Mouse (Mus musculus) kidney, postnatal 36 days (tissue): Measurements from ENCODE around the gene Wdr17.
"Not testable (repeated sequence)": the region's sequence is repeated elsewhere in the genome, so short reads cannot be mapped to it uniquely, and the experiment has no call there.

Source experiments
- DNase-seq, 2 experiments: peaks; one replicate each; pipeline ENCODE4 v3.0.0; 2021 to 2022; ENCODE audit warnings: mixed read lengths in 2 of 2

Wdr17 gene

GRCm38 (mm10) chr8:54791858-54792698, 94.9 kb downstream of the Wdr17 start:
- DNase-seq = no peak

DNA sequence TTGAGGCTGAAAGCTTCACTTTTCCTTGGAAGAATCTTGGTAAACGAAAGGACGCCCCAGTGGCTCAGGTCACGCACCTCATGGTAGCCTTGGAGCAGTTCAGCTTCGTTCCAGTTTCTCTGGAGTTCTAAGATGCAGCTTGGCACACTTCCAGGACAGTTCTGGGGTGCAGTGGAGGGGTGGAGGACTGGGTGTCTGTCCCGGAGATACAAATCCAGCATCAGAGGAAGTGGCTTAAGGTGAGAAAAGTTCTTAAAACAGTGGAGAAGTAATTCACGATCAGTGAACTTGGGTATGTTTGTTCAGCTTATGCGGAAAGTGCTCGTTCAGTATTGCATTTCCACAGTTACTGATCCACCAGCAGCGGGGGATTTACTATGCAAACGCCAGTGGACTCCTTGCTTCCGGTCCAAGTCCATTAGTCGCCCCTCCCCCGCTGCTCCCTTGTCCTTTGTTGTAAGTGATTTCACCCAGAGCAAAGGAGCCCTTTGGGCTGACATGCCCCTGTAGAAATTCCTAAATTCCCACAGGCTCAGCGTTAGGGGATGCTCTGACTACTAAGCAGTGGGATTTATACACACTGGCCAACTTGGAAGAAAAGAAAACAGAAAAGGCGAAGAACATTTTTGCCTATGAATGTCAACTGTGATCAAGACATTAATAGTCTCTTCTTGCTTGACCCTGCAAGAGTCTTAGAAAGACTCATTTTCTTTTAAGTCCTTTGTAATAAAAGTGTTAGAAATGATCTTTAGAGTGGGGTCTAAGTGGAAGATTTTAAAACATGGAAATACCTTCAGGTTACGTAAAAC, 106.6 kb downstream of the Wdr17 start:
- peak; percentile 92 to 94 for DNase-seq

DNA sequence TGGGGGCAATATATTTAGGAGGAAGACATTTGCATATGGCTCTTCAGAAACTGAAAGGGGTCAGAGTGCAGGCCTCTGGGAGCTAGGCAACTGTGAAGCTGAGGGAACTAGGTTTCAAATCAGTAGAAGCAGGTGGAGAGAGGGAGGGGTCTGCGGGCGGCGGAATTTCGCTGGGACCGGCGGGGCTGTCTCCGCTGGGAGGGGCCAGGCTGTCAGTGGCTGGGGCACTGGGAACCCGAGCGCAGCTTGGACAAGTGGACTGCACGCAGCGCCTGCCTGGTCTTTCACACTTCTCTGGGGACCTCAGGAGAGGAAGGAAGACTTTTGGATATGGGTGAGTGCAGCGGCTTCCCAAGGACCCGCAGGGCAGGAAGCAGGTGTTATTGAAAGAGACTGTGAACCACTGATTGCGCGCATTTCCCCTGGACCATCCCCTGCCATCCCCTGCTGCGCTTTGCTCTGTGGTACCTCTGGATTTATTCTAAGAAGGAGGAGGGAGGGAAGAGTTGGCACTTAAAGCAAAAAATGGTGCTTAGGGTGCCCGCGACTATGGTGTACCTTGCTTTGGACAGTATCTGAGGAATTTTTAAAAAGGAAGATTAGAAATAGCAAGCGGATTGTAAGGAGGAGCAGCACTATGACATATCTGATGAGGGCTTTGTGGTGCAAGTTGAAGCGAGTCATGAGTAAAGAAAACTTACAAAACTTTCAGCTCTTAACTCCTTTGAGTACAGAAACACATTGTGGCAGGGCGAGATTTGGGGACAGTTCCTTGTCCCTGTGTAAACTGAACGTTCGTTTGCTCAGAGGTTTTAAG, 107.5 kb downstream of the Wdr17 start:
- peak; percentile 70 to 79 for DNase-seq

GRCm38 (mm10) chr8:54777012-54777411, 110.0 kb downstream of the Wdr17 start:
- DNase-seq = no peak

DNA sequence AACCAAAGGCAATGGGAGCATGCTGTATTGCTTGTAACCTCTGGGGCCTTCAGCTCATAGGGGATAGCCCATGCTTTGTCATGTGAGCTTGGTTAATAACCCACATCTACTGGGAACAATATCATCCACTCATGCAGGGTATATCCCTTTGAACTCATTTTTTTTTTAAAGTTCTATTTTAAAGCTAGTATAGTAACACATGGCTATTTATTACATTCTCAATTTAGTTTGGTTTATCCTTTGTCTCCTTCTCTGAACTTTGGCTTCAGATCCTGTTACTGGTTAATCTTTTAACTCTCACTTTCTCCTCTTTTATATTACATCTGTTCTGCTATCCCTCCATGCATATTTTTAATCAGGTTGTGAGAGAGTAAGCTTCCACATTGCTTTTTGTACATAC, 110.7 kb downstream of the Wdr17 start:
- peak in 1 of 2 experiments; percentile 28 for DNase-seq

DNA sequence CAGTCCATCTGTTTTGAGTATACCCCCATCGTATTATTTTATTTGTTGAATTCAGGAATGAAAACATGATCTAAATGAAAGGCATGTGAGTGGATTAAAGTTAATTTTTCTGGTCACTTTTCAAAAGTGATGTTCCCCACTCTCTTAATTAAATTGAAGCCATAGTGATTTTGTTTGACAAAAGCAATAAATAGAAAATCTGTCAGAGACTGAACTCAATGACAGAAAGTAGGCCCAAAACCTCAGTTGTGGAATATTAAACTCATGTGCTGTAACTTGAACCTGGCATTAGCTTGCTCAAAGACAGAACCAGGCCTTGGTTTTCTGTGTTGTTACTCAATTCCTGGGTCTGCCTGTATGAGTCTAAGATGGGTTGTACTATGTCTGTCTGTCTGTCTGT, 129.3 kb downstream of the Wdr17 start:
- DNase-seq = no peak

GRCm38 (mm10) chr8:54736660-54737312, 150.2 kb downstream of the Wdr17 start:
- peak; percentile 3 to 11 for DNase-seq

- DNase-seq = no peak
Measured at GRCm38 (mm10) chr8:54724668-54725035, 162.3 kb downstream of the Wdr17 start.

DNA sequence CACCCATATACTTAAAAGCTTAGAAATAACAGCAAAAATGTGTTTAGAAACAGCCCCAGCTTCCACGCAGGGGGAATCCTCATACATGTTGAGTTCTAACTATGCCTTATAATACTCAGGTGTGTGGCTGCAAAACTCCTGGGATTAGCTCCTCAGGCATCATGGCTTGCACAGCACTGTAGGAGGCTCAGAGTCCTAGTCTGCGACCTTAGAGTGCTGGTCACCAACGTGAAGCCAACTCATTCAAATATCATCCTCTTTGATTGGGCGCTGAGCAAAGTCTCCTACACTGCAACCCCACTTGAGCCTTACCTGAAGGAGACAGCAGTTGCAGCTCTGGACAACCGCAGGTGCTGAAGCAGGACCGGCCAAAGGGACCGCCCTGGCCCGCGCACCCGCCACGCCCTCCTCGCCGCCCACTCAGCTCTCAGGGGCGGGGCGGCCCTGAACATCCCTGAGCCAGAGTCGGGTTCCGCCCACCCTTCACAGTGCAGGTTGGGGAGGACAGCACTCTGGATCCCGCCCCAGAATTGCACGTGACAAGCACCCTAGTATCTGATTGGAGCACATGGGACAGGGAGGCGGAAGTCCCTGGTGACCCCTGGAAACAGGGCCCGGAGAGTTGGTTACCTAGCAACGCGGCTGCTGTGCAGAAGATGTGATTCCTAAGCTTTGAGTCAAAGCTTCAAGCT, 162.9 kb downstream of the Wdr17 start:
- peak; percentile 89 for DNase-seq

DNA sequence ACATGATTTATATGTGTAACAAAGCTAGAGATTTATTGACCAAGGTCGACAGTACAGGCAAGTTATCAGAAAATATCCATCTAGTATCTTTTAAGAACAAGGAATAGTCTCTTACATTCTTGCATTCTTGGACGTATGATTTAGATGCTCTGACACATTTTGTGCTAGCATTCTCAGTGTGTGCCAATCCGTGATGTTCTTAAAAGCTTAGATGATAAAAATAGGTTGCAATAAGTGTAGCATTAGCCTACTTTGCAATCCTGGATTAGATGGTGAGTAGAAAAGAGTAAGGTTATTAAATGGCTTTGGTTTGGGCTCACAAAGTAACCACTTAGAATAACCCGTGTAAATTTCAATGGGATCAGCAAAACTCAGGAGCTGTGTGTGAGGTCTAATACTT, 168.5 kb downstream of the Wdr17 start:
- DNase-seq = no peak

DNA sequence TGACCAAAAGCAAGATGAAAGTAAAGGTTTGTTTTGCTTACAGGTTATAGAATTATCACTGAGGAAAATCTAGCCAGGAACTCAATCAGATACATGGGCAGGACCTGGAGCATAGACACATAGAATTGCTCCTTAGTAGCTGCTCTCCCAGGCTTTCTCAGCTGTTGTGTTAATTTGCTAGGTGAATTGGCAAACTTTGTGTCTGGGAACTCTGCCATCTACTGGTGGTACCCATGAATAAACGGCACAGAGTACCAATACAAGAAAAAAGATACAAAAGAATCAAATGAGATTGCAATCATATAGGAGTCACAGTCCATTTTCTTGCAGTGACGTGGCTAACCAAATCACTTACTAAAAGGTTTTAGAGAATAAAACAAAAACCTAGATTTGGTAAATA, 181.2 kb downstream of the Wdr17 start:
- peak in 1 of 2 experiments; percentile 35 for DNase-seq

- DNase-seq = no peak
Measured at GRCm38 (mm10) chr8:54671806-54672205, 215.2 kb downstream of the Wdr17 start.

GRCm38 (mm10) chr8:54667756-54668155, 219.2 kb downstream of the Wdr17 start:
- DNase-seq = no peak

- DNase-seq = peak; percentile 55 to 72
Measured at GRCm38 (mm10) chr8:54660675-54661074, 226.3 kb downstream of the Wdr17 start.

DNA sequence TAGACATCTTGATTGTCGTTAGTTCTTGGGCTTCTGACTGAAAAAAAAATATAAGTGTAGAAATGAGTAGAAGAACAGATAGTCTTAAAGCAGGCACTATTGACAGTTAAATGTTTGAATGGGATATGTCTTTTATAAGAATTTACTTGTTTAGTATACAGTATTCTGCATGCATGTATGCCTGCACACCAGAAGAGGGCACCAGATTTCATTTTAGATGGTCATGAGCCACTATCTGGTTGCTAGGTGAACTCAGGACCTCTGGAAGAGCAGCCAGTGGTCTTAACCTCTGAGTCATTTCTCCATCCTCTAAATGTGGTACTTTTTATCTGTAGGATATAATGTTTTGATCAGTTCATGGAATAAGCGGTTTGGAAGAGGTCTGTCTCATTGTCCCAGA, 227.3 kb downstream of the Wdr17 start:
- no peak for DNase-seq

- peak; percentile 4 to 19 for DNase-seq
Measured at GRCm38 (mm10) chr8:54638634-54639033, 248.3 kb downstream of the Wdr17 start.

- not testable (repeated sequence) for DNase-seq
Measured at GRCm38 (mm10) chr8:54616710-54617109, 270.3 kb downstream of the Wdr17 start.

- peak; percentile 15 to 37 for DNase-seq
Measured at GRCm38 (mm10) chr8:54610238-54610637, 276.7 kb downstream of the Wdr17 start.

GRCm38 (mm10) chr8:54609336-54609735, 277.6 kb downstream of the Wdr17 start:
- no peak for DNase-seq

- DNase-seq = no peak
Measured at GRCm38 (mm10) chr8:54603440-54603839, 283.5 kb downstream of the Wdr17 start.

GRCm38 (mm10) chr8:54600671-54601251, 286.2 kb downstream of the Wdr17 start, which contains the start of gene Spata4:
Spata4 (plus strand) TSS chr8:54600781.
- DNase-seq = peak in 1 of 2 experiments; percentile 14
